Mouse (Mus musculus): ENCODE data around the gene Nkx1-2. TPM values are rescaled to one million over a fixed set of nuclear protein-coding genes. Genes with fewer than 3 reads are reported as not detected.

Gene Nkx1-2
- polyA plus RNA-seq, 1 experiment from 2014 or later = not detected

GRCm38 (mm10) chr7:132619975-132620918 lies 20.8 kb upstream of the Nkx1-2 start:
- no peak for ATAC-seq (replicated peaks; ENCODE audit: insufficient number of reproducible peaks, insufficient read depth, low FRiP score, low read depth)
- no peak overlapping the region for H3K4me2 ChIP-seq

DNA sequence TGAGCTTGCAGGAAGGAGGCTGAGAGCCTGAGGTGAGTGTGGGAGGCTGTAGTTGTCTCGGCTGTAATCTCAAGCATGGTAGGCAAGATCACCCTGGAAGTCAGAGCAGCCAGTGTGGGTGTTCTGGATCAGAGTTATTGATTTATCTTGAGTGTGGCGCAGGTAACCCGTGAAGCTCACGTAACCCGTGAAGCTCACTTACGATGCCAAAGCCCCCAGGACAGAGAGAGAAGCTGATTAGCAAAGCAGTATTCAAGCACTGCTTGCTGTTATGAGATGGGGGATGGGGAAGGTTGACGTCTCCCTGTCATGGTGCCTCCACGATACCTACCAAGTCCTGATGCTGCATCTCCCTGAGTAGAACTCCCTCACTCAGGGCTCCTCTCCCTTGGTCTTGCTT lies 20.1 kb upstream of the Nkx1-2 start:
- Histone ChIP-seq H3K4me3 (no peak overlapping the region), H3K9ac (no peak overlapping the region), H3K27ac (no peak overlapping the region), H3K36me3 (no peaks in the 10 kb centered on the region), H3K27me3 (no peaks in the 10 kb centered on the region), H3K4me2 (no peak overlapping the region), H3K4me1 (replicated peaks) (peaks cover 9% of the 10 kb centered on the region; the same call in 1 of the 2 replicates), H3K9me3 (replicated peaks) (no peaks in the 10 kb centered on the region)
- 92% methylated on average over 8 of the region's 8 CpGs for WGBS
- no peak for ATAC-seq (replicated peaks; ENCODE audit: insufficient number of reproducible peaks, insufficient read depth, low FRiP score, low read depth)

More at GRCm38 (mm10) chr7:132619975-132620918, 20.8 kb upstream of the Nkx1-2 start:
- H3K4me1 ChIP-seq (replicated peaks) = peaks cover 7% of the 10 kb centered on the region; the same call in 1 of the 2 replicates
- no peak overlapping the region for H3K4me3 ChIP-seq
- no peak overlapping the region for H3K9ac ChIP-seq
- no peaks in the 10 kb centered on the region for H3K27me3 ChIP-seq
- H3K27ac ChIP-seq = no peak overlapping the region
- 83% methylated on average over 15 of the region's 15 CpGs for WGBS
- no peaks in the 10 kb centered on the region for H3K9me3 ChIP-seq (replicated peaks)
- no peaks in the 10 kb centered on the region for H3K36me3 ChIP-seq

GRCm38 (mm10) chr7:132617021-132617564 lies 17.7 kb upstream of the Nkx1-2 start:
- Histone ChIP-seq H3K9ac (no peak overlapping the region), H3K27ac (no peak overlapping the region), H3K9me3 (replicated peaks) (no peaks in the 10 kb centered on the region), H3K36me3 (no peaks in the 10 kb centered on the region), H3K27me3 (no peaks in the 10 kb centered on the region), H3K4me1 (replicated peaks) (0 out of 2 replicates have a peak, but pooled peaks cover 5% of the 10 kb centered on the region), H3K4me2 (no peak overlapping the region), H3K4me3 (no peak overlapping the region)
- 84% methylated on average over 5 of the region's 5 CpGs for WGBS
- ATAC-seq (replicated peaks; ENCODE audit: insufficient number of reproducible peaks, insufficient read depth, low FRiP score, low read depth) = no peak

DNA sequence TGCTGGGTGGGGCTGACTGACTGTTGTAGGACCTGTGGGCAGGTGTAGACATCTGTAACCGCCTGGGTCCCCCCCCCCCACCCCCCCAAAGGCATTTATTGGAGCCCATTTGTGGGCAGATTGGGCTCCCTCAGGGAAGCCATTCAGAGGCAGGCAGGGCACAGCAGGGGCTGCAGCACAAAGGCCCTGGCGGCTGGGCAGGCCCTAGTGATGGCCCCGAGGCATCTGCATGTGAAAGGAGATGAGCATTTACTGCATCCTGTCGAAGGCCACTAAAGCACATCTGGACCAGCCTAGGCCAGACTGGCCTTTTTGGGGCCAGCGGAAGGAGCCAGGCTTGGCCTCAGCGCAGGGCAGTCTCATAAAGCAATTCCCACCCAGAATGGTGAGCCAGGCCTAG lies 17.0 kb upstream of the Nkx1-2 start:
- H3K4me3 ChIP-seq = no peak overlapping the region
- H3K36me3 ChIP-seq = no peaks in the 10 kb centered on the region
- ATAC-seq (replicated peaks; ENCODE audit: insufficient number of reproducible peaks, insufficient read depth, low FRiP score, low read depth) = no peak
- no peaks in the 10 kb centered on the region for H3K27me3 ChIP-seq
- 0 out of 2 replicates have a peak, but pooled peaks cover 5% of the 10 kb centered on the region for H3K4me1 ChIP-seq (replicated peaks)
- no peak overlapping the region for H3K27ac ChIP-seq
- 62% methylated on average over 6 of the region's 6 CpGs for WGBS
- no peak overlapping the region for H3K9ac ChIP-seq
- H3K9me3 ChIP-seq (replicated peaks) = no peaks in the 10 kb centered on the region
- H3K4me2 ChIP-seq = no peak overlapping the region

GRCm38 (mm10) chr7:132615346-132615745 lies 15.9 kb upstream of the Nkx1-2 start:
- Histone ChIP-seq H3K9ac (no peak overlapping the region), H3K4me1 (replicated peaks) (peaks cover 5% of the 10 kb centered on the region; the same call in 1 of the 2 replicates), H3K9me3 (replicated peaks) (no peaks in the 10 kb centered on the region), H3K27ac (no peak overlapping the region), H3K4me2 (no peak overlapping the region), H3K4me3 (no peak overlapping the region), H3K27me3 (no peaks in the 10 kb centered on the region), H3K36me3 (no peaks in the 10 kb centered on the region)
- ATAC-seq (replicated peaks; ENCODE audit: insufficient number of reproducible peaks, insufficient read depth, low FRiP score, low read depth) = no peak
- WGBS = 39% methylated on average over 3 of the region's 3 CpGs

- H3K9ac ChIP-seq = no peak overlapping the region
- H3K4me2 ChIP-seq = no peak overlapping the region
- no peaks in the 10 kb centered on the region for H3K9me3 ChIP-seq (replicated peaks)
- WGBS = 93% methylated on average over 8 of the region's 8 CpGs
- no peak overlapping the region for H3K27ac ChIP-seq
- ATAC-seq (replicated peaks; ENCODE audit: insufficient number of reproducible peaks, insufficient read depth, low FRiP score, low read depth) = no peak
- no peak overlapping the region for H3K4me3 ChIP-seq
- no peaks in the 10 kb centered on the region for H3K27me3 ChIP-seq
- H3K36me3 ChIP-seq = no peaks in the 10 kb centered on the region
- H3K4me1 ChIP-seq (replicated peaks) = peaks cover 5% of the 10 kb centered on the region; the same call in 1 of the 2 replicates
Measured at GRCm38 (mm10) chr7:132611530-132611929, 12.1 kb upstream of the Nkx1-2 start.

DNA sequence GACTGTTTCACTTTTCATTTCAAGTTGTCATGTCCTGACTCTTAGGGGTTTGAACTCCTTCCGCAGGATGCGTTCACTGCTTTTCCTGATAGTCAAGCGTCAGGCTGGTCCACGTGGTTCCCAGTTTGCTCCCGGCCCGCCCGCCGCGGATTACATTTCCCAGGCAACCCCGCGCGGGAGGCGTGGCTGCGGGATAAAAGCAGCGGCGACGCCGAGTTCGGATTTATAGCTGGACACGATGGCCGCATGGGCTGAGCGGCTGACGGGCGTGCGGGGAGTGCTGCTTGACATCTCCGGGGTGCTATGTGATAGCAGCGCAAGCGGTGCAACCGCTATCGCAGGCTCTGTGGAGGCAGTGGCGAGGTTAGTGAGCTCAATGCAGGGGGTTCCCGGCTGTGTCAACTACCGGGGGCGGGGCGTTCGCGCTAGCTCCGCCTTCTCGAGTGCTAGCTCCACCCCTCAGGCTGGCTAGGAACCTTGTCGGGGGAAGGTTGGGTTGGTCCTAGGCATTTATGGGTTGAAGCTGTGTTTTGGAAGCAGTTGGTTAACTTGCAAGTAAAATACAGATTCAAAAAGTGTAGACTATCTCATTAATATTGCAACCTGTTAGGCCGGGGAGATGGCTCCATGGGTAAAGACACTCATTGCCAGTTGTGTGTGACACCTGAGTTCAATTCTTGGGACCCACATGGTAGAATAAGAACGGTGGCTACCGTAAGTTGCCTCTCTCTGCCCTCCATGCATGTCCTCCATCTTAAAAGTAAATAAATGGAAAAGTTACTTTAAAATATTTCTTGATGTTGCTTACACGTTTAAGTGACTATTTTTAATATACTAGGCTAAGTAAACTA lies 11.3 kb upstream of the Nkx1-2 start, which contains the start of gene Lhpp:
Gene Lhpp (plus strand): TSS at position 171 of the 851 bp plus-strand sequence.
- WGBS = 7% methylated on average over 44 of the region's 44 CpGs
- ATAC-seq (replicated peaks; ENCODE audit: insufficient number of reproducible peaks, insufficient read depth, low FRiP score, low read depth) = peak; percentile 82
- no peak within 1 kb of the TSS for H3K27ac ChIP-seq

DNA sequence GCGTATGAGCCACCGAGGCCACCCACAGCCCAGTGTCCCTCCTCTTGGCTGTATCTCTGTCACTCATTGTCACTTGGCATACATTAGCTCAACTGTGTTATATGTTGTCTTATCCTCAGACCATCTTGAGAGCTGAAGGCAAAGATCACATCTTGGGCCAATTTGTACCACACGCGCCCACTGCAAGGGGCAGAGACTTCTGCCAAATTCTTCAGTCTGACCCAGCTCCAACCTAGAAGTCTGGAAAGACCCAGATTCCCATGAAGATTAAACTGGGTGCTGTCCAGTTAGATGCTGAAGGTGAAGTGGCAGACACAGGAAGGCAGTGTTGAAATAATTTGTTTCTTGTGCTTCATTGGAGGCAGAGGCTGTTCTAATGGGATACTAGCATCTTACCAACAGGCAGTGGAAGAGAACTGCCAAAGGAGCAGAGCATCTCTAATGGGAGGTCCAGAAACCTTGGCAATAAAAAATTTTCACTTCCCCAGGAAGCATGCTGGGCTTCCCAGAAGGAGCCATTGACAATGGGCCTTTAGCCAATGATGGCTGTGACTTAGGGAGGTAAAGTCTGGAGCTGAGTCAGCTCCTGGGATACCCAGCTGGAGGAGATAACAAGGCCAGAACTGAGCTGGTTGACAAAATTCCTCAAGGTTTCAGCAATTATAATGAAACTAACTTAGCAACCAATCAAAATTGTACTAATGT lies 9.0 kb upstream of the Nkx1-2 start:
- ATAC-seq (replicated peaks; ENCODE audit: insufficient number of reproducible peaks, insufficient read depth, low FRiP score, low read depth) = no peak

More for the DNA sequence above, 11.3 kb upstream of the Nkx1-2 start, which contains the start of gene Lhpp:
- 0 out of 2 replicates have a peak, but pooled peaks cover 6% of the 10 kb centered on the region for H3K27me3 ChIP-seq
- peak within 1 kb of the TSS; percentile 57 for H3K9ac ChIP-seq
- H3K36me3 ChIP-seq = no peaks in the 10 kb centered on the region
- peak within 1 kb of the TSS; percentile 73 for H3K4me2 ChIP-seq
- peak within 1 kb of the TSS; percentile 63 for H3K4me3 ChIP-seq
- no peaks in the 10 kb centered on the region for H3K9me3 ChIP-seq (replicated peaks)
- peaks cover 5% of the 10 kb centered on the region; the same call in 1 of the 2 replicates for H3K4me1 ChIP-seq (replicated peaks)

GRCm38 (mm10) chr7:132605689-132606088 lies 6.3 kb upstream of the Nkx1-2 start:
- no peaks in the 10 kb centered on the region; the same call in 1 of the 2 replicates for H3K4me1 ChIP-seq (replicated peaks)
- no peak for ATAC-seq (replicated peaks; ENCODE audit: insufficient number of reproducible peaks, insufficient read depth, low FRiP score, low read depth)
- H3K27me3 ChIP-seq = peaks cover 42% of the 10 kb centered on the region
- H3K27ac ChIP-seq = no peak overlapping the region
- H3K9me3 ChIP-seq (replicated peaks) = no peaks in the 10 kb centered on the region
- H3K36me3 ChIP-seq = no peaks in the 10 kb centered on the region
- H3K4me2 ChIP-seq = no peak overlapping the region
- 58% methylated on average over 5 of the region's 5 CpGs for WGBS
- H3K9ac ChIP-seq = no peak overlapping the region
- H3K4me3 ChIP-seq = no peak overlapping the region

More for the DNA sequence above, 9.0 kb upstream of the Nkx1-2 start:
- no peak overlapping the region for H3K9ac ChIP-seq
- H3K4me3 ChIP-seq = no peak overlapping the region
- no peaks in the 10 kb centered on the region for H3K36me3 ChIP-seq
- WGBS = 85% methylated on average over 4 of the region's 4 CpGs
- no peaks in the 10 kb centered on the region for H3K9me3 ChIP-seq (replicated peaks)
- no peak overlapping the region for H3K27ac ChIP-seq
- H3K4me1 ChIP-seq (replicated peaks) = no peaks in the 10 kb centered on the region; the same call in 1 of the 2 replicates
- peaks cover 14% of the 10 kb centered on the region; the same call in 1 of the 2 replicates for H3K27me3 ChIP-seq
- no peak overlapping the region for H3K4me2 ChIP-seq

- no peak for ATAC-seq (replicated peaks; ENCODE audit: insufficient number of reproducible peaks, insufficient read depth, low FRiP score, low read depth)
- peaks cover 4% of the 10 kb centered on the region for H3K4me1 ChIP-seq (replicated peaks)
- WGBS = 77% methylated on average over 4 of the region's 4 CpGs
- no peak overlapping the region for H3K9ac ChIP-seq
- H3K27me3 ChIP-seq = peaks cover 52% of the 10 kb centered on the region
- no peak overlapping the region for H3K27ac ChIP-seq
- no peaks in the 10 kb centered on the region for H3K36me3 ChIP-seq
- no peak overlapping the region for H3K4me2 ChIP-seq
- no peak overlapping the region for H3K4me3 ChIP-seq
- no peaks in the 10 kb centered on the region for H3K9me3 ChIP-seq (replicated peaks)
Measured at GRCm38 (mm10) chr7:132604720-132605119, 5.3 kb upstream of the Nkx1-2 start.

Measured in heart, embryonic 15.5 days (tissue).